ENCODE assay signal across 8 mouse cellular contexts in genomic region chr9:34954212-34954611, GRCm38 (mm10).
A peak's percentile ranks its signal among the peaks of the same experiment; 100 is the strongest.
DNase-seq lines count a peak whose midpoint lies in the region; ATAC-seq and TF ChIP-seq lines count a peak whose summit lies in the region.

No protein-coding gene starts in this region.

- H3K9ac ChIP-seq in limb, embryonic 14.5 days (ENCODE audit: low read depth, low read length, severe bottlenecking), result no peak overlapping the region

- no peak for ATAC-seq in limb, embryonic 14.5 days (ENCODE audit: low FRiP score, low read depth)

- no peak overlapping the region for H3K27ac ChIP-seq in limb, embryonic 14.5 days (replicated peaks; ENCODE audit: low read depth, low read length)

- H3K36me3 ChIP-seq in limb, embryonic 14.5 days (ENCODE audit: control insufficient read depth, insufficient read depth, low read length), result no peaks in the 10 kb centered on the region

- no peaks in the 10 kb centered on the region for H3K27me3 ChIP-seq in limb, embryonic 14.5 days (ENCODE audit: control insufficient read depth, insufficient read depth, low read length)

- TF ChIP-seq POLR2A in limb, embryonic 14.5 days (IDR thresholded peaks at IDR 0.05; ENCODE audit: borderline replicate concordance, extremely low read depth, insufficient read depth, insufficient read length), result no peak

- DNase-seq in gastrocnemius, postnatal 10 days, result peak; percentile 23
- DNase-seq in gastrocnemius, postnatal 25 days, result no peak
- peak; percentile 37 for DNase-seq in right cerebral cortex, adult 18-20 months
- no peak for DNase-seq in right cerebral cortex, postnatal 36 days (ENCODE audit: low spot score in 2 of 2)
- peak; percentile 65 to 79 for DNase-seq in cerebellum, postnatal 25 days
- peak; percentile 29 for DNase-seq in limb, embryonic 14.5 days (ENCODE audit: low spot score)
- DNase-seq in urinary bladder, adult 18-20 months (ENCODE audit: low spot score in 2 of 2), result no peak
- DNase-seq in gastrocnemius, adult 8-10 months (ENCODE audit: low spot score in 2 of 2), result no peak

- no peak overlapping the region for H3K4me2 ChIP-seq in limb, embryonic 14.5 days (replicated peaks; ENCODE audit: low read depth, low read length, severe bottlenecking)

- WGBS in limb, embryonic 14.5 days, result 47% methylated on average over 5 of the region's 5 CpGs

- no peak overlapping the region for H3K4me3 ChIP-seq in limb, embryonic 14.5 days (replicated peaks; ENCODE audit: low read length)

- H3K9me3 ChIP-seq in limb, embryonic 14.5 days (ENCODE audit: control insufficient read depth, low read length), result no peaks in the 10 kb centered on the region

- no peaks in the 10 kb centered on the region for H3K4me1 ChIP-seq in limb, embryonic 14.5 days (ENCODE audit: control insufficient read depth, insufficient read depth, low read length)

Comparison
In these comparisons a context has a peak if more than half of its experiments do, and no peak if none do; other contexts are left out.
1. DNase-seq: peak in gastrocnemius, postnatal 10 days (single experiment), right cerebral cortex, adult 18-20 months (single experiment), cerebellum, postnatal 25 days (2 of 2) and limb, embryonic 14.5 days (single experiment); none in gastrocnemius, postnatal 25 days (single experiment), right cerebral cortex, postnatal 36 days (0 of 2), urinary bladder, adult 18-20 months (0 of 2) and gastrocnemius, adult 8-10 months (0 of 2).